In the genomic region with DNA sequence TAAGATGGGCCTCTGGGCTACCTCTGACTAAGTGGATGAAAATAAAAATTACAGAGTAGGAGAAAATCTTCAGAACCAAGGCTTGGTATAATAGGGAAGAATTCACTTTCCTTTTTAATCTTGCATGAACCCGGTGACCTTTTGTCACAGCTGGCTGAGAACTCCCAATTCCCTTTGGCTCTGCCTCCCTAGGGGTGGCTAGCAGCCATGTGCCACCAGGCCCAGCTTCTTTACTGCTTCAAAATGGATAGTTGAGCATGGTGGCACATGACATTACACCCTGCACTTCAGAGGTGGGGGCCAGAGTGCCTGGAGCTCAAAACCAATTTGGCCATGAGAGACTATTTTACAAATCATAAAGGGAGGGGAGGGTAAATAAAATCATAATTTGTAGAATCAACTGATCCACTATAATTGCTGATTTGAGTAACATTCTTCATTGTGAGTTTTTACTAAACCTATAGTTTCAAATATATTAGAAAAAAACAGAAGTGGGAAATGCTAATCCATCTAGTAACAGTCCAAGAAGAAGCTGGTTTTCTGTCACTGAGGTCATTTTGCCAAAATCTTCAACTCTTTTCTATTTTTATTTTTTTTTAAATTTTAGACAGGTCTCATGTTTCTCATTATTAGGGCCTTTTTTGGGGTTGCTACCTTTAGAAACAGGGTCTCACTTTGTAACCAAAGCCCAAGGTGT, we compare ENCODE assay signal across 25 mouse cellular contexts. TPM values are rescaled to one million over a fixed set of nuclear protein-coding genes. Genes with fewer than 3 reads are reported as not detected.
DNase-seq lines count a peak whose midpoint lies in the region; ATAC-seq and TF ChIP-seq lines count a peak whose summit lies in the region.
"Had no signal": no experiment of that assay in that cellular context is flagged by ENCODE, and none has a peak within 500 bp of the region (broad histone marks: within the 10 kb centered on the region; RNA-seq: fewer than 3 reads in every experiment).

No protein-coding gene starts in this region.

- dilution Hi-C loops in CH12.LX (cut with MboI; ENCODE audit: extremely low pct_ligation_motif_present, extremely low pct_unique_long_range_greater_than_20kb, low sequenced_read_pairs), result no loop called here

- peak; percentile 30 for DNase-seq in adrenal gland, postnatal 14 days
- no peak for DNase-seq in adrenal gland, adult 8-10 months
- DNase-seq in heart, embryonic 10.5 days (ENCODE audit: low spot score), result peak; percentile 7
- DNase-seq in CH12.LX (ENCODE audit: extremely low read depth) (no peak), adipocyte (ENCODE audit: low spot score) (peak; percentile 66)
- DNase-seq: adrenal gland, postnatal 25 days; cerebellum, adult 11 months; cerebellum, adult 18-20 months; cerebellum, adult 8-10 months; cerebellum, adult 9-11 months; cerebellum, postnatal 14 days; cerebellum, postnatal 36 days; embryo, embryonic 11 days had no signal

- 88% methylated on average over 1 of the region's 1 CpGs for WGBS in heart, embryonic 10.5 days
- 82% methylated on average over 1 of the region's 1 CpGs for WGBS in heart, embryonic 12.5 days
- WGBS in intestine, embryonic 15.5 days, result 86% methylated on average over 1 of the region's 1 CpGs

- H3K9ac ChIP-seq in heart, embryonic 12.5 days, result no peak overlapping the region
- H3K9ac ChIP-seq in CH12.LX (ENCODE audit: insufficient read depth, low read depth), result no peak overlapping the region
- no peak overlapping the region for H3K9ac ChIP-seq in intestine, embryonic 15.5 days
- H3K9ac ChIP-seq: embryonic facial prominence, embryonic 13.5 days; embryonic facial prominence, embryonic 15.5 days; forebrain, embryonic 12.5 days had no signal

- no peaks in the 10 kb centered on the region for H3K9me3 ChIP-seq in heart, embryonic 10.5 days
- no peaks in the 10 kb centered on the region for H3K9me3 ChIP-seq in heart, embryonic 12.5 days (replicated peaks)
- no peaks in the 10 kb centered on the region for H3K9me3 ChIP-seq in CH12.LX (replicated peaks; ENCODE audit: low read length)
- H3K9me3 ChIP-seq in intestine, embryonic 15.5 days, result no peaks in the 10 kb centered on the region
- H3K9me3 ChIP-seq: embryonic facial prominence, embryonic 13.5 days; embryonic facial prominence, embryonic 15.5 days; forebrain, embryonic 10.5 days; forebrain, embryonic 12.5 days; G1E had no signal

- in situ Hi-C loops in CH12.LX (cut with MboI; ENCODE audit: low pct_ligation_motif_present, low pct_unique_long_range_greater_than_20kb, low sequenced_read_pairs), result no loop called here

- TF ChIP-seq POLR2A in CH12.LX (IDR thresholded peaks at IDR 0.05; ENCODE audit: low read depth, low read length), result no peak

- peaks cover 40% of the 10 kb centered on the region for H3K36me3 ChIP-seq in heart, embryonic 10.5 days
- peaks cover 61% of the 10 kb centered on the region for H3K36me3 ChIP-seq in heart, embryonic 12.5 days
- peaks cover 31 to 71% of the 10 kb centered on the region in 2 experiments for H3K36me3 ChIP-seq in CH12.LX (replicated peaks in 1 of 2; ENCODE audit: control insufficient read depth in 1 of 2, insufficient read depth in 1 of 2, low read length in 1 of 2)
- peaks cover 6% of the 10 kb centered on the region for H3K36me3 ChIP-seq in intestine, embryonic 15.5 days

- TF ChIP-seq RAD21 in CH12.LX (IDR thresholded peaks at IDR 0.05; ENCODE audit: low read depth, low read length), result no peak

- no peaks in the 10 kb centered on the region for H3K4me1 ChIP-seq in heart, embryonic 10.5 days
- no peaks in the 10 kb centered on the region for H3K4me1 ChIP-seq in heart, embryonic 12.5 days (replicated peaks)
- H3K4me1 ChIP-seq in CH12.LX (ENCODE audit: control insufficient read depth in 1 of 2, insufficient read depth in 2 of 2), result peaks cover 5 to 38% of the 10 kb centered on the region in 2 experiments; a peak in 3 of 4 replicates
- no peaks in the 10 kb centered on the region for H3K4me1 ChIP-seq in intestine, embryonic 15.5 days (replicated peaks)
- H3K4me1 ChIP-seq: embryonic facial prominence, embryonic 15.5 days; forebrain, embryonic 12.5 days had no signal

- H3K79me2 ChIP-seq in CH12.LX (replicated peaks; ENCODE audit: control insufficient read depth, extremely low read depth, insufficient read depth, poor library complexity, severe bottlenecking), result no peaks in the 10 kb centered on the region

- H3K4me3 ChIP-seq in heart, embryonic 10.5 days, result no peak overlapping the region
- H3K4me3 ChIP-seq in heart, embryonic 12.5 days, result no peak overlapping the region
- H3K4me3 ChIP-seq in CH12.LX (replicated peaks in 1 of 3; ENCODE audit: low read depth in 2 of 3, low read length in 2 of 3, poor library complexity in 1 of 3), result no peak overlapping the region
- H3K4me3 ChIP-seq in intestine, embryonic 15.5 days (replicated peaks), result no peak overlapping the region
- H3K4me3 ChIP-seq: embryonic facial prominence, embryonic 13.5 days; embryonic facial prominence, embryonic 15.5 days; erythroblast, embryonic 14.5 days; forebrain, embryonic 10.5 days; forebrain, embryonic 12.5 days had no signal

- ATAC-seq in heart, embryonic 12.5 days (ENCODE audit: insufficient number of reproducible peaks, low FRiP score), result no peak
- no peak for ATAC-seq in intestine, embryonic 15.5 days
- ATAC-seq: activated CD4-positive, CD25-positive, alpha-beta regulatory T cell, adult 4 months; forebrain, embryonic 14.5 days; forebrain, embryonic 16.5 days; Patski had no signal

- H3K4me2 ChIP-seq in heart, embryonic 12.5 days, result no peak overlapping the region
- 0 out of 2 replicates have a peak overlapping the region, but pooled peaks have one; percentile 1 for H3K4me2 ChIP-seq in CH12.LX (ENCODE audit: insufficient read depth, low read depth, poor library complexity, severe bottlenecking)
- H3K4me2 ChIP-seq in intestine, embryonic 15.5 days (replicated peaks), result no peak overlapping the region
- H3K4me2 ChIP-seq: embryonic facial prominence, embryonic 13.5 days; embryonic facial prominence, embryonic 15.5 days; forebrain, embryonic 12.5 days had no signal

- H3K27me3 ChIP-seq in heart, embryonic 10.5 days (ENCODE audit: insufficient read depth, poor library complexity, severe bottlenecking), result no peaks in the 10 kb centered on the region
- H3K27me3 ChIP-seq in heart, embryonic 12.5 days (replicated peaks), result no peaks in the 10 kb centered on the region
- no peaks in the 10 kb centered on the region for H3K27me3 ChIP-seq in CH12.LX (replicated peaks)
- no peaks in the 10 kb centered on the region for H3K27me3 ChIP-seq in intestine, embryonic 15.5 days (replicated peaks)
- H3K27me3 ChIP-seq: embryonic facial prominence, embryonic 13.5 days; embryonic facial prominence, embryonic 15.5 days; forebrain, embryonic 12.5 days; Patski had no signal

- TF ChIP-seq CTCF in CH12.LX (conservative IDR thresholded peaks at IDR 0.05 in 1 of 2, IDR thresholded peaks at IDR 0.05 in 1 of 2; ENCODE audit: low read depth in 2 of 2, low read length in 2 of 2), result no peak

- TF ChIP-seq EP300 in CH12.LX (IDR thresholded peaks at IDR 0.05; ENCODE audit: low read length), result peak; percentile 69

- H3K27ac ChIP-seq in heart, embryonic 10.5 days, result no peak overlapping the region
- no peak overlapping the region for H3K27ac ChIP-seq in heart, embryonic 12.5 days (ENCODE audit: poor library complexity, severe bottlenecking)
- no peak overlapping the region for H3K27ac ChIP-seq in CH12.LX (ENCODE audit: insufficient read depth, low read depth)
- no peak overlapping the region for H3K27ac ChIP-seq in intestine, embryonic 15.5 days
- H3K27ac ChIP-seq: embryonic facial prominence, embryonic 13.5 days; embryonic facial prominence, embryonic 15.5 days; forebrain, embryonic 10.5 days; forebrain, embryonic 12.5 days had no signal

TF ChIP-seq in CH12.LX, 34 proteins besides CTCF, POLR2A, EP300 and RAD21:
- TF ChIP-seq CHD2 (IDR thresholded peaks at IDR 0.05; ENCODE audit: low read length), result no peak
- TF ChIP-seq IRF4 (IDR thresholded peaks at IDR 0.05; ENCODE audit: low read depth, low read length), result peak; percentile 66
TF ChIP-seq in CH12.LX: peak in this region for 1.

RNA-seq across cellular contexts. Expression of a gene that starts 10.6 kb away (rescaled TPM):
- total RNA-seq in adrenal gland, postnatal 14 days (2021), result 17.8 and 18.7 TPM in 2 replicates
- 10 to 100 TPM; 13.0 to 17.2 (median 14.7) TPM for total RNA-seq in adrenal gland, adult 8-10 months (2022)
- 104 and 115 TPM in 2 replicates for polyA plus RNA-seq in heart, embryonic 10.5 days (2016; fragmentation: Nextera tagmentation; extraction: Ambion mirVana)
- 80.2 and 83.1 TPM in 2 replicates for polyA plus RNA-seq in heart, embryonic 12.5 days (2016; fragmentation: Nextera tagmentation; extraction: Ambion mirVana)
- total RNA-seq in CH12.LX (2012; rRNA removed) (51.1 and 54.8 TPM in 2 replicates), CH12.LX (2014; rRNA removed) (73.5 and 81.7 TPM in 2 replicates)
- 62.1 and 64.4 TPM in 2 replicates for polyA plus RNA-seq in CH12.LX (2012; ENCODE audit: insufficient read length, low read depth)
- polyA plus RNA-seq in intestine, embryonic 15.5 days (2015; fragmentation: Nextera tagmentation; extraction: Ambion mirVana), result 55.8 and 56.3 TPM in 2 replicates

RNA-seq across cellular contexts. Expression of a gene that starts 46.2 kb away (rescaled TPM):
- total RNA-seq in adrenal gland, postnatal 14 days (2021), result 31.6 and 33.2 TPM in 2 replicates
- 10 to 100 TPM; 32.4 to 49.6 (median 40.3) TPM for total RNA-seq in adrenal gland, adult 8-10 months (2022)
- polyA plus RNA-seq in heart, embryonic 10.5 days (2016; fragmentation: Nextera tagmentation; extraction: Ambion mirVana), result 19.3 and 23.5 TPM in 2 replicates
- 23.5 and 23.6 TPM in 2 replicates for polyA plus RNA-seq in heart, embryonic 12.5 days (2016; fragmentation: Nextera tagmentation; extraction: Ambion mirVana)
- total RNA-seq in CH12.LX (2012; rRNA removed), result 13.9 and 16.6 TPM in 2 replicates
- 21.2 and 23.0 TPM in 2 replicates for total RNA-seq in CH12.LX (2014; rRNA removed)
- 20.5 and 22.9 TPM in 2 replicates for polyA plus RNA-seq in CH12.LX (2012; ENCODE audit: insufficient read length, low read depth)
- 17.6 and 18.2 TPM in 2 replicates for polyA plus RNA-seq in intestine, embryonic 15.5 days (2015; fragmentation: Nextera tagmentation; extraction: Ambion mirVana)

RNA-seq across cellular contexts. Expression of a gene that starts 48.6 kb away (rescaled TPM):
- total RNA-seq in adrenal gland, postnatal 14 days (2021), result 12.0 and 15.2 TPM in 2 replicates
- 10 to 100 TPM; 14.0 to 16.8 (median 15.0) TPM for total RNA-seq in adrenal gland, adult 8-10 months (2022)
- polyA plus RNA-seq in heart, embryonic 10.5 days (2016; fragmentation: Nextera tagmentation; extraction: Ambion mirVana), result 16.1 and 18.1 TPM in 2 replicates
- polyA plus RNA-seq in heart, embryonic 12.5 days (2016; fragmentation: Nextera tagmentation; extraction: Ambion mirVana), result 14.7 and 18.9 TPM in 2 replicates
- total RNA-seq in CH12.LX (2012; rRNA removed), result 5.8 and 5.9 TPM in 2 replicates
- total RNA-seq in CH12.LX (2014; rRNA removed), result 5.0 and 6.7 TPM in 2 replicates
- 16.8 and 17.6 TPM in 2 replicates for polyA plus RNA-seq in CH12.LX (2012; ENCODE audit: insufficient read length, low read depth)
- polyA plus RNA-seq in intestine, embryonic 15.5 days (2015; fragmentation: Nextera tagmentation; extraction: Ambion mirVana), result 18.1 and 19.1 TPM in 2 replicates
- polyA plus RNA-seq: G1E had no signal

Comparison
In these comparisons a context has a peak if more than half of its experiments do, and no peak if none do; other contexts are left out.
1. DNase-seq: peak in adrenal gland, postnatal 14 days (single experiment), heart, embryonic 10.5 days (single experiment) and adipocyte (single experiment); none in adrenal gland, adult 8-10 months (single experiment) and CH12.LX (single experiment).